Mouse (Mus musculus): ENCODE data around the gene Olfr891. TPM values are rescaled to one million over a fixed set of nuclear protein-coding genes. Genes with fewer than 3 reads are reported as not detected.
"Not testable (repeated sequence)": the region's sequence is repeated elsewhere in the genome, so short reads cannot be mapped to it uniquely, and the experiment has no call there.

The Olfr891 gene
- total RNA-seq (2021): not detected
- long read RNA-seq, experiment 1: 0 reads
- long read RNA-seq, experiment 2: 0 reads

DNA sequence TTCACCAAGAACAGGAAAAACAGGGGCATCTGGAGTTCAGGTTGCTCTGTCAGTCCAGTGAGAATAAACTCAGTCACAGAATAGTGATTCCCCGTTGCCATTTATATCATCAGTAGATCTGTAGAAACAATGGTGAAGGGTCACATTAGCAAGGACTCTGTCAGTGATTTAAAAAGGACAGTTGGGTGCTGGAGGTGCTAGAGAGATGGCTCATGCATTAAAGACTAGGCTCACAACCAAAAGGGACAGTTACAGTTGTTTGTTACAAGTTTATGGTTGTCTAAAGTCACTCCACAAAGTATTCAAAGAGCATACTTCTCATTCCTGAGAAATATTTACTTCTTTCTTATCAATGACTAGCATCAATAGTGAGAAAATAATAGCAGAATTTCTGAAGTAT is at the start of gene Olfr891:
Gene Olfr891 (minus strand): TSS at position 101 of the 400 bp plus-strand sequence.
- intact Hi-C loops (cut with DNase I): no loop called here
- DNase-seq: no peak

GRCm38 (mm10) chr9:38217755-38218154 is 37.1 kb upstream of the Olfr891 start, which contains the start of gene Olfr894:
Gene Olfr894 (plus strand): TSS chr9:38218055.
- intact Hi-C loops (cut with DNase I): no loop called here
- DNase-seq: no peak

DNA sequence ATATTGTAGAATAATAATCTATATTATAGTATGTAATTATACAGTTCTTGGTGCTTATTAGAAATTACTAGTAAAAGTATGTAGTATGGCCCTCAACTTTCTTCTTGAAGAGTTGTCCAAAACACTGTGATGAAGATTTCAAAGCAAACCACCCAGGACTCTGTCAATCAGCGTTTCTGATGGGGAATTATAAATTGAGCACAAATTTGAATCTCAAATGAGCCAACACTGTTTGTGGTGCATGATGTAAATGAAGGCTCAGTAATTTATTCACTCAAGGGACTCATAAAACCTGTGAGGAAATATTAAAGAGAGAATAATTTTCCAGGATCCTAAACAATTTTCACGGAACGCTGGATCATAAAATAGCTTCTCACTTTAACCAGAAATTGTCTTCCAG is 27.4 kb upstream of the Olfr891 start, which contains the start of gene Olfr893:
Gene Olfr893 (plus strand): TSS at position 301 of the 400 bp plus-strand sequence.
- intact Hi-C loops (cut with DNase I): loop anchor here (10.0 kb wide), 1 partner anchor 413 kb away; no protein-coding TSS in a partner anchor

GRCm38 (mm10) chr9:38168341-38168740 is 12.3 kb downstream of the Olfr891 start:
- DNase-seq; intact Hi-C loops (cut with DNase I): not testable (repeated sequence)

More for the DNA sequence above, 27.4 kb upstream of the Olfr891 start, which contains the start of gene Olfr893:
- DNase-seq: no peak

DNA sequence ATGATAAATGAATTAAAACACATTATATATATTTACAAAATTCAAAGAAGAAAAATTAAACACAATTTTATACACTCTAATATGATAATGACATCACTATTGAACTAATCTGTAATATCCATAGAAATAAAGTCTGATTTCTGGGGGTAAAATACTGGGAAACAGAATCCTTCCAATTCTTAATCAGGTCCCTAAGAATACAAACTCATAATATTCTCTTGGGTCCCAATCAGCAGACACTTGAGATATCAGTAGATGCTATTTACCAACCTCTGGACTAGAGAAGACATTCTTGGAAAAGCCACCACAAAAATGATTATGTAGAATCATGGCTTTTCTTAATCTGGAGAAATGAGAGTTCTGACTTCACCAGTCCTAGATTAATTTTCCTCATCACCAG is 38.4 kb downstream of the Olfr891 start, which contains the start of gene Olfr890:
Gene Olfr890 (plus strand): TSS at position 301 of the 400 bp plus-strand sequence.
- intact Hi-C loops (cut with DNase I): no loop called here
- DNase-seq: no peak

Other genes with a start within 250 kb of the Olfr891 start
- gene Olfr881, start 189.0 kb downstream of the Olfr891 start, total RNA-seq (2021): not detected
- not detected for gene Olfr883, start 155.0 kb downstream of the Olfr891 start, total RNA-seq (2021)
- gene Olfr884, start 134.3 kb downstream of the Olfr891 start, total RNA-seq (2021): not detected
- gene Olfr885, start 119.5 kb downstream of the Olfr891 start, total RNA-seq (2021): not detected
- gene Olfr887, start 96.7 kb downstream of the Olfr891 start, total RNA-seq (2021): not detected
- gene Olfr888, start 72.7 kb downstream of the Olfr891 start, total RNA-seq (2021): not detected
- gene Olfr889, start 65.6 kb downstream of the Olfr891 start, total RNA-seq (2021): not detected
- not detected for gene Olfr890, start 38.3 kb downstream of the Olfr891 start, total RNA-seq (2021)
- gene Olfr893, start 27.5 kb upstream of the Olfr891 start, total RNA-seq (2021): not detected
- not detected for gene Olfr894, start 37.2 kb upstream of the Olfr891 start, total RNA-seq (2021)
- gene Olfr143, start 72.0 kb upstream of the Olfr891 start, total RNA-seq (2021): not detected
- not detected for gene Olfr895, start 87.0 kb upstream of the Olfr891 start, total RNA-seq (2021)
- not detected for gene Olfr896-ps1, start 110.3 kb upstream of the Olfr891 start, total RNA-seq (2021)
- not detected for gene Olfr25, start 148.2 kb upstream of the Olfr891 start, total RNA-seq (2021)
- gene Olfr898, start 167.6 kb upstream of the Olfr891 start, total RNA-seq (2021): not detected
- not detected for gene Olfr250, start 186.1 kb upstream of the Olfr891 start, total RNA-seq (2021)
- gene Olfr251, start 196.3 kb upstream of the Olfr891 start, total RNA-seq (2021): not detected
- gene Olfr147, start 220.9 kb upstream of the Olfr891 start, total RNA-seq (2021): not detected
- not detected for gene Olfr901, start 248.6 kb upstream of the Olfr891 start, total RNA-seq (2021)